8 mouse cellular contexts compared by ENCODE assay signal in genomic region chr4:156236651-156237447, GRCm38 (mm10). TPM values are rescaled to one million over a fixed set of nuclear protein-coding genes. Genes with fewer than 3 reads are reported as not detected.
DNase-seq lines count a peak whose midpoint lies in the region; ATAC-seq and TF ChIP-seq lines count a peak whose summit lies in the region.

No protein-coding gene starts in this region.

- H3K4me2 ChIP-seq in heart, embryonic 12.5 days = peak overlapping the region; percentile 96
- H3K4me2 ChIP-seq in forebrain, embryonic 15.5 days (replicated peaks) = peak overlapping the region; percentile 85
- peak overlapping the region; percentile 99 for H3K4me2 ChIP-seq in liver, embryonic 15.5 days

- ATAC-seq in heart, embryonic 12.5 days (ENCODE audit: insufficient number of reproducible peaks, low FRiP score) = no peak
- ATAC-seq in forebrain, embryonic 15.5 days (replicated peaks) = no peak
- no peak for ATAC-seq in liver, embryonic 15.5 days (ENCODE audit: insufficient read depth)

- H3K9me3 ChIP-seq in heart, embryonic 12.5 days (replicated peaks) = no peaks in the 10 kb centered on the region
- peaks cover 3% of the 10 kb centered on the region; the same call in 1 of the 2 replicates for H3K9me3 ChIP-seq in ES-E14 (ENCODE audit: control insufficient read depth, insufficient read depth, low read depth, low read length)
- H3K9me3 ChIP-seq in forebrain, embryonic 15.5 days = no peaks in the 10 kb centered on the region
- H3K9me3 ChIP-seq in liver, embryonic 15.5 days (replicated peaks) = no peaks in the 10 kb centered on the region

- peak overlapping the region; percentile 80; the same call in 1 of the 2 replicates for H3K9ac ChIP-seq in heart, embryonic 12.5 days
- peak overlapping the region; percentile 75 for H3K9ac ChIP-seq in ES-E14 (ENCODE audit: insufficient read depth, low read depth, low read length, poor library complexity, severe bottlenecking)
- H3K9ac ChIP-seq in forebrain, embryonic 15.5 days (replicated peaks) = no peak overlapping the region
- peak overlapping the region; percentile 78 for H3K9ac ChIP-seq in liver, embryonic 15.5 days

- H3K36me3 ChIP-seq in heart, embryonic 12.5 days = peaks cover 57% of the 10 kb centered on the region
- peaks cover 55% of the 10 kb centered on the region for H3K36me3 ChIP-seq in ES-E14 (ENCODE audit: control insufficient read depth, insufficient read depth, low read length, poor library complexity, severe bottlenecking)
- H3K36me3 ChIP-seq in forebrain, embryonic 15.5 days = peaks cover 39% of the 10 kb centered on the region
- peaks cover 57% of the 10 kb centered on the region for H3K36me3 ChIP-seq in liver, embryonic 15.5 days (replicated peaks)

- no peak for DNase-seq in heart, adult 8-10 months (ENCODE audit: low spot score)
- no peak for DNase-seq in ES-E14 (ENCODE audit: low read depth, low spot score)
- peak; percentile 46 for DNase-seq in thymus, postnatal 4 days
- no peak for DNase-seq in ovary, postnatal 10 days (ENCODE audit: low spot score)
- DNase-seq in ovary, adult 18-20 months (ENCODE audit: low spot score) = no peak

- no peak overlapping the region for H3K27ac ChIP-seq in heart, embryonic 12.5 days (ENCODE audit: poor library complexity, severe bottlenecking)
- no peak overlapping the region for H3K27ac ChIP-seq in ES-E14 (ENCODE audit: insufficient read depth, low read depth, low read length, poor library complexity, severe bottlenecking)
- no peak overlapping the region for H3K27ac ChIP-seq in forebrain, embryonic 15.5 days (replicated peaks)
- peak overlapping the region; percentile 96 for H3K27ac ChIP-seq in liver, embryonic 15.5 days (replicated peaks)

- H3K27me3 ChIP-seq in heart, embryonic 12.5 days (replicated peaks) = no peaks in the 10 kb centered on the region
- H3K27me3 ChIP-seq in forebrain, embryonic 15.5 days = no peaks in the 10 kb centered on the region
- H3K27me3 ChIP-seq in liver, embryonic 15.5 days = no peaks in the 10 kb centered on the region

- WGBS in heart, embryonic 12.5 days = 28% methylated on average over 58 of the region's 60 CpGs
- 19% methylated on average over 58 of the region's 60 CpGs for WGBS in forebrain, embryonic 15.5 days
- WGBS in liver, embryonic 15.5 days (ENCODE audit: insufficient replicate concordance) = 17% methylated on average over 58 of the region's 60 CpGs

- peaks cover 15% of the 10 kb centered on the region for H3K4me1 ChIP-seq in heart, embryonic 12.5 days (replicated peaks)
- peaks cover 0 to 11% of the 10 kb centered on the region in 2 experiments; a peak in 1 of 4 replicates for H3K4me1 ChIP-seq in ES-E14 (ENCODE audit: control insufficient read depth in 2 of 2, insufficient read depth in 2 of 2, low read length in 2 of 2, poor library complexity in 1 of 2)
- peaks cover 23% of the 10 kb centered on the region for H3K4me1 ChIP-seq in forebrain, embryonic 15.5 days
- H3K4me1 ChIP-seq in liver, embryonic 15.5 days (replicated peaks) = peaks cover 41% of the 10 kb centered on the region

- in situ Hi-C loops in ES-E14 (cut with MboI; ENCODE audit: low sequenced_read_pairs in 2 of 2, unreplicated experiment in 2 of 2) = no loop called here

- H3K4me3 ChIP-seq in heart, embryonic 12.5 days = peak overlapping the region; percentile 89
- H3K4me3 ChIP-seq in ES-E14 (ENCODE audit: insufficient read depth in 1 of 2, low read depth in 1 of 2, low read length in 2 of 2, poor library complexity in 1 of 2, severe bottlenecking in 1 of 2) = peak overlapping the region; percentile 86 to 98
- H3K4me3 ChIP-seq in forebrain, embryonic 15.5 days = peak overlapping the region; percentile 76
- peak overlapping the region; percentile 97 for H3K4me3 ChIP-seq in liver, embryonic 15.5 days (replicated peaks)

TF ChIP-seq in ES-E14, 5 proteins besides CTCF, POLR2A, EP300 and RAD21:
- TF ChIP-seq MAFK (IDR thresholded peaks at IDR 0.05; ENCODE audit: insufficient read depth, low read depth, low read length) (no peak), ZC3H11A (IDR thresholded peaks at IDR 0.05; ENCODE audit: borderline replicate concordance, low read depth, low read length) (no peak), CHD2 (IDR thresholded peaks at IDR 0.05; ENCODE audit: low read depth, low read length) (no peak), HCFC1 (IDR thresholded peaks at IDR 0.05; ENCODE audit: borderline replicate concordance, insufficient read depth, low read length) (no peak), ZNF384 (IDR thresholded peaks at IDR 0.05; ENCODE audit: low read depth, low read length) (no peak)

RNA-seq across cellular contexts. Expression of gene Noc2l, which starts 1.0 kb away (rescaled TPM):
- 49.3 and 54.7 TPM in 2 replicates for polyA plus RNA-seq in heart, embryonic 12.5 days (2016; fragmentation: Nextera tagmentation; extraction: Ambion mirVana)
- 10 to 100 TPM; 22.1 to 24.5 (median 22.8) TPM for total RNA-seq in heart, adult 8-10 months (2022)
- total RNA-seq in ES-E14 (2012; rRNA removed) = 108 and 147 TPM in 2 replicates
- polyA plus RNA-seq in forebrain, embryonic 15.5 days (2015; fragmentation: Nextera tagmentation; extraction: Ambion mirVana) = 61.0 and 61.6 TPM in 2 replicates
- 44.5 and 47.2 TPM in 2 replicates for polyA plus RNA-seq in liver, embryonic 15.5 days (2015; fragmentation: Nextera tagmentation; extraction: Ambion mirVana)

RNA-seq across cellular contexts. Expression of gene Plekhn1, which starts 2.2 kb away (rescaled TPM):
- polyA plus RNA-seq in heart, embryonic 12.5 days (2016; fragmentation: Nextera tagmentation; extraction: Ambion mirVana) = 18.0 and 18.2 TPM in 2 replicates
- total RNA-seq in heart, adult 8-10 months (2022) = 10 to 100 TPM in 3 of 4 experiments, 1 to 10 TPM in 1; 9.5 to 11.8 (median 10.9) TPM
- 15.2 and 31.2 TPM in 2 replicates for total RNA-seq in ES-E14 (2012; rRNA removed)
- 27.3 and 29.0 TPM in 2 replicates for polyA plus RNA-seq in forebrain, embryonic 15.5 days (2015; fragmentation: Nextera tagmentation; extraction: Ambion mirVana)
- 4.0 and 4.8 TPM in 2 replicates for polyA plus RNA-seq in liver, embryonic 15.5 days (2015; fragmentation: Nextera tagmentation; extraction: Ambion mirVana)

RNA-seq across cellular contexts. Expression of gene Samd11, which starts 18.6 kb away (rescaled TPM):
- 3.1 and 3.2 TPM in 2 replicates for polyA plus RNA-seq in heart, embryonic 12.5 days (2016; fragmentation: Nextera tagmentation; extraction: Ambion mirVana)
- under 1 TPM in 2 of 4 experiments, not detected in 2; 0.22 TPM for total RNA-seq in heart, adult 8-10 months (2022)
- total RNA-seq in ES-E14 (2012; rRNA removed) = 1.4 and 2.3 TPM in 2 replicates
- 1.3 and 1.5 TPM in 2 replicates for polyA plus RNA-seq in forebrain, embryonic 15.5 days (2015; fragmentation: Nextera tagmentation; extraction: Ambion mirVana)
- 37.0 and 42.2 TPM in 2 replicates for polyA plus RNA-seq in liver, embryonic 15.5 days (2015; fragmentation: Nextera tagmentation; extraction: Ambion mirVana)

RNA-seq across cellular contexts. Expression of gene Perm1, which starts 21.2 kb away (rescaled TPM):
- 1.3 and 1.6 TPM in 2 replicates for polyA plus RNA-seq in heart, embryonic 12.5 days (2016; fragmentation: Nextera tagmentation; extraction: Ambion mirVana)
- 100 to 1,000 TPM; 327 to 378 (median 333) TPM for total RNA-seq in heart, adult 8-10 months (2022)
- 0.16 and 0.18 TPM in 2 replicates for total RNA-seq in ES-E14 (2012; rRNA removed)
- 1.7 and 2.0 TPM in 2 replicates for polyA plus RNA-seq in forebrain, embryonic 15.5 days (2015; fragmentation: Nextera tagmentation; extraction: Ambion mirVana)
- 0.20 and 0.32 TPM in 2 replicates for polyA plus RNA-seq in liver, embryonic 15.5 days (2015; fragmentation: Nextera tagmentation; extraction: Ambion mirVana)

RNA-seq across cellular contexts. Expression of gene AW011738, which starts 33.7 kb away (rescaled TPM):
- polyA plus RNA-seq in heart, embryonic 12.5 days (2016; fragmentation: Nextera tagmentation; extraction: Ambion mirVana) = 3.4 and 4.3 TPM in 2 replicates
- 10 to 100 TPM; 10.1 to 14.4 (median 12.2) TPM for total RNA-seq in heart, adult 8-10 months (2022)
- total RNA-seq in ES-E14 (2012; rRNA removed) = 0.21 and 0.27 TPM in 2 replicates
- 4.2 and 4.3 TPM in 2 replicates for polyA plus RNA-seq in forebrain, embryonic 15.5 days (2015; fragmentation: Nextera tagmentation; extraction: Ambion mirVana)
- polyA plus RNA-seq in liver, embryonic 15.5 days (2015; fragmentation: Nextera tagmentation; extraction: Ambion mirVana) = 1.1 and 1.3 TPM in 2 replicates
